Mouse (Mus musculus) forebrain, embryonic 13.5 days (tissue): ENCODE data around the gene Gm4894. TPM values are rescaled to one million over a fixed set of nuclear protein-coding genes. Genes with fewer than 3 reads are reported as not detected.

ENCODE experiments used
- ATAC-seq: fragments of 200-750 bp; cut with Nextera tagmentation; 2 replicates; pipeline ENCODE4 v1.8.0; 2017
- H3K27ac ChIP-seq: fragments of 300-500 bp; sonication (generic); 2 replicates; pipeline ENCODE4 v1.5.1; 2015; ENCODE audit warnings: inconsistent platforms, mild to moderate bottlenecking, moderate library complexity
- H3K27me3 ChIP-seq: fragments of 300-500 bp; sonication (generic); 2 replicates; pipeline ENCODE4 v1.6.1; 2015; ENCODE audit warnings: mild to moderate bottlenecking, inconsistent platforms
- H3K36me3 ChIP-seq: fragments of 300-500 bp; sonication (generic); 2 replicates; pipeline ENCODE4 v1.6.1; 2015; ENCODE audit warnings: mild to moderate bottlenecking, inconsistent platforms; ENCODE audit not compliant: poor library complexity, severe bottlenecking
- H3K4me1 ChIP-seq: fragments of 300-500 bp; sonication (generic); 2 replicates; pipeline ENCODE4 v1.6.1; 2015; ENCODE audit warnings: inconsistent platforms
- H3K4me2 ChIP-seq: fragments of 300-500 bp; sonication (generic); 2 replicates; pipeline ENCODE4 v1.6.1; 2015; ENCODE audit warnings: inconsistent platforms, mild to moderate bottlenecking, moderate library complexity
- H3K4me3 ChIP-seq: fragments of 300-500 bp; sonication (generic); 2 replicates; pipeline ENCODE4 v1.5.1; 2015; ENCODE audit warnings: mild to moderate bottlenecking, inconsistent platforms
- H3K9ac ChIP-seq: fragments of 300-500 bp; sonication (generic); 2 replicates; pipeline ENCODE4 v1.6.1; 2015; ENCODE audit warnings: mild to moderate bottlenecking, inconsistent platforms
- H3K9me3 ChIP-seq: fragments of 300-500 bp; sonication (generic); replicated peaks from 2 replicates; pipeline ENCODE4 v1.6.1; 2016; ENCODE audit warnings: inconsistent platforms
- whole genome bisulfite sequencing: fragments of 180-500 bp; shearing (Covaris S2); methylation state at CpG from one replicate; pipeline ENCODE4 v1.1.7; 2015; 5-methylcytosine and 5-hydroxymethylcytosine counted together
- polyA plus RNA-seq: library from polyadenylated mRNA; unstranded; fragments of >200 nt; fragmentation: Nextera tagmentation; extraction: Ambion mirVana; gene quantifications from 2 replicates; pipeline ENCODE4 v1.2.1, GENCODE M21; 2015

Gm4894 gene
- polyA plus RNA-seq, 1 experiment from 2014 or later = not detected

DNA sequence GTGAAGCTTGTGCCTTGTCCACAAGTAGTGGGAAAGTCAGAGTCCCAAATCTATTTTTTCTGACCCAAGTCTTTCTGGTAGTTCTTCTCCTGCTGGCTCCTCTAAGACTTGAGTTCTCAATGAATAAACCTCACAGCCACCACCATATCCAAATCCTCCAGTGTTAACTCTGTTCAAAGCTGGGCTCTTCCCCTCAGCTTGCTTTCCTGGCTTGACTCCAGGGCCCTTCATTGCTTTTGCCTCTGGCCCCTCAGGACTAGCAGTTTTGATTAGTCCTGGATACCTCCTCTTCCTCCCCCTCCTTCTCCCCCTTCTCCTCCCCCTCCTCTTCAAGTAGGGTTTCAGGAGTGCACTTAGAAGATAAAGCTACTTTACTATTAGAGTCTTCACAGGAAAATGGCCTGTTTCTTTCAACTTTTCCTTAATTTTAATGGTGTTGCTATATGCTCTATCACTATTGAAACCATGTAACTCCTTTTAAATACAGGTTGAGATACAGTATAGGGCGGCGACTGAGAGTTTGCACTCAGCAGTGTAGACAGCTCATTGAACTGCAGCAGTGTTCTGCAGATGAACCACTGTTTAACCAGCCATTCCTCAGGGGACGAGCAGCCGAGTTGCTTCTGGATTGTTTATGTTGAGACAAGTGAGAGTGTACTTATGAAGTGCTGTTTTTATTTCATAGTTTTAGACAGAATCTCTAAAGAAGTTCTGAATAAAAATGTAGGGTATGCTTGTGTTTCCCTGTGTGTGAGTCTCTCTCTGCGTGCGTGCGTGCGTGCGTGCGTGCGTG lies 26.4 kb downstream of the Gm4894 start:
- no peak overlapping the region for H3K27ac ChIP-seq
- no peak overlapping the region for H3K4me3 ChIP-seq
- H3K36me3 ChIP-seq = no peaks in the 10 kb centered on the region
- no peaks in the 10 kb centered on the region for H3K27me3 ChIP-seq
- H3K4me1 ChIP-seq = peaks cover 20% of the 10 kb centered on the region
- no peaks in the 10 kb centered on the region for H3K9me3 ChIP-seq
- no peak overlapping the region for H3K4me2 ChIP-seq
- no peak overlapping the region for H3K9ac ChIP-seq
- ATAC-seq = no peak
- 91% methylated on average over 11 of the region's 11 CpGs for WGBS

DNA sequence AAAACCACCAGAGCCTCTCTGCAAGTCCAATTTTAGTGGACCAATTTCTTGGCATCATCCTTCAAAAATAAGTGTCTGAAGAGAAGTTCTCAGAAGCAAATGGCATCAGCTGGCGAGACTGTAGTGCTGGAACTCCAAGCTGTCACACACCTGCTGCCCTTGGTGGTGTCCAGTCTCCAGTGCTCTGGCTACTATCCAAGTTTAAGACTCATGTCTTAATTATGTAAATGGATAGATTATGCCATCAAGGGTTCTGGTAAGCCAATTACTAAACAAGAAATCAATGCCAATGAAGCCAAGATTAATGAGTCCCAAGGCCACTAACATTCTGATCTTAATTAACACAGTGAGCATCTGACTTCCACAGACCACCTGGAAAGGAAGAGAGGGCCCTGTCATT lies 44.8 kb downstream of the Gm4894 start:
- Histone ChIP-seq H3K4me3 (no peak overlapping the region), H3K27me3 (peaks cover 4% of the 10 kb centered on the region; the same call in 1 of the 2 replicates), H3K27ac (no peak overlapping the region), H3K9me3 (no peaks in the 10 kb centered on the region), H3K4me2 (no peak overlapping the region), H3K4me1 (no peaks in the 10 kb centered on the region), H3K9ac (no peak overlapping the region), H3K36me3 (no peaks in the 10 kb centered on the region)
- no peak for ATAC-seq
- WGBS = 56% methylated on average over 1 of the region's 1 CpGs

DNA sequence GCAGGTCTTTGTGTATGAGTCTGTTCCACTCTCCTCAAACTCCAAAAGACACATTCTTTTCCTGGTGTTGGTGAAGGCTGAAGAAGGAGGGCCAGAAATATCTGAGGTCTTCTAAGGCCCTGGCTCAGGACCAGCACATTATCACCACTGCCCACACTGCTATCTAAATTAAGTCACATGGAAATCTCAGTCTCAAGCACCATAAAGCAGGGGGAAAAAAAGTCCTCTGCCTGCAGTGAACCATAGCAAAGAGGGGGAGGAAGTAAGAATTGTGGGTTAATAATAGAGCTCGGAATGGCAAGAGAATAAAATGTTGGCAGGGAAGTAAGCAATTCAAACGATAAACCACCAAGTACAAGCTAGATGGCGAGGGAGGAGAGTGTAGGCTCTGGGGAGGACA lies 57.2 kb downstream of the Gm4894 start:
- 74% methylated on average over 3 of the region's 3 CpGs for WGBS
- H3K4me2 ChIP-seq = no peak overlapping the region
- ATAC-seq = no peak
- no peaks in the 10 kb centered on the region for H3K36me3 ChIP-seq
- no peaks in the 10 kb centered on the region for H3K4me1 ChIP-seq
- no peak overlapping the region for H3K4me3 ChIP-seq
- H3K27ac ChIP-seq = no peak overlapping the region
- no peaks in the 10 kb centered on the region for H3K9me3 ChIP-seq
- no peaks in the 10 kb centered on the region for H3K27me3 ChIP-seq
- no peak overlapping the region for H3K9ac ChIP-seq

DNA sequence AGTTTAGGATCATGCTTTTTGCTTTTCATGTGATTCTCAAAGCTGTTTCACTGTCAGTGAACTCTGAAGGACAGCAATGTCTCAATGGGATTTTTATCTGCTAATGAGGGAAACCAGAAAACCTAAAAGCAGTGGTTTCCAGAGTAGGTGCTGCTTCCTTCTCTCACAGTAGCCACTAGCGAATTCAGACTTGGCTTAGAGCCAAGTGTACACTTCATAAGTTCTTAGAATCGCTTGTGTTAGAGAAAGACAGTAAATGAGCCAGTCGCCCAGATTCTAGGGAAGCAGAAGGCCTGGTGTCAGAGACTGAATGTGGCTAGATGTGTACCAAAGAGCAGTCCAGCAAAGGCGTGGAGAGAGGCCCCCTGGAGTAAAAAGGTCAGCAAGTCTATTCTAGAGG lies 60.5 kb downstream of the Gm4894 start:
- Histone ChIP-seq H3K27me3 (no peaks in the 10 kb centered on the region), H3K9me3 (no peaks in the 10 kb centered on the region), H3K4me1 (no peaks in the 10 kb centered on the region), H3K27ac (no peak overlapping the region), H3K36me3 (no peaks in the 10 kb centered on the region), H3K4me3 (no peak overlapping the region), H3K9ac (no peak overlapping the region), H3K4me2 (no peak overlapping the region)
- no peak for ATAC-seq
- WGBS = 54% methylated on average over 4 of the region's 4 CpGs

- Histone ChIP-seq H3K9me3 (no peaks in the 10 kb centered on the region), H3K27ac (no peak overlapping the region), H3K9ac (no peak overlapping the region), H3K4me3 (no peak overlapping the region), H3K4me1 (no peaks in the 10 kb centered on the region), H3K36me3 (no peaks in the 10 kb centered on the region), H3K27me3 (no peaks in the 10 kb centered on the region), H3K4me2 (no peak overlapping the region)
- no peak for ATAC-seq
These were observed 68.3 kb downstream of the Gm4894 start for GRCm38 (mm10) chr9:49318638-49319037.

Other genes with a start within 250 kb of the Gm4894 start
- gene Zw10, start 194.9 kb upstream of the Gm4894 start, polyA plus RNA-seq = 40.2 and 44.7 TPM in 2 replicates
- 0.93 and 1.9 TPM in 2 replicates for gene Tmprss5, start 169.3 kb upstream of the Gm4894 start, polyA plus RNA-seq
- gene Drd2, start 90.1 kb downstream of the Gm4894 start, polyA plus RNA-seq = 1.4 TPM in 2 replicates
- not detected in 2 replicates for gene Ankk1, start 176.5 kb downstream of the Gm4894 start, polyA plus RNA-seq
- gene Ttc12, start 235.7 kb downstream of the Gm4894 start, polyA plus RNA-seq = 0.79 and 1.0 TPM in 2 replicates